Mouse (Mus musculus) megakaryocyte, embryonic 14.5 days (primary cell): ENCODE measurements around the gene Hexim1.

Experiments
- FLI1 ChIP-seq: IDR thresholded peaks from 2 replicates; pipeline ENCODE4 v1.6.1; 2012; ENCODE audit warnings: low read length, inconsistent platforms, mixed read lengths
- GATA1 ChIP-seq: IDR thresholded peaks from 3 replicates; pipeline ENCODE4 v1.6.1; 2012; ENCODE audit warnings: mixed read lengths, low read length, inconsistent platforms, borderline replicate concordance

DNA sequence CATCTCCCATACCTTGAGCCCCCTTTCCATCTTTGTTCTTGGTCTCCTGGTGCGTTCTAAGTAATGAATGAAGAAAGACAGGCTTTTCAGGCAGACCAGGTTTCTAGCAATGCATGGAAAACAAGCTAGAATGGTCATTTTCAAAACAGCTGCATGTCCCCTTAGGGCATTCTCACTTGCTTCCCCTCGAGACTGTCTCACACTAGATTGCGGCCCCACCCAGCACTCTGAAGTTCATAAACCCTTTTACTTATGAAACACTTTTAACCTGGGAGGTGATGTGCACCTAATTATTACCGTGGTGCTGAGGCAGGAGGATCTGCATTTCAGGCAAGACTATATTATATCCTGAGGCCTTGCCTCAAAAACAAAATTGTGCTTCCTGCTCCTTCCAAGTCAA is 2.3 kb upstream of the Hexim1 start:
- TF ChIP-seq FLI1 (no peak), GATA1 (no peak)
